Mouse (Mus musculus) lung, postnatal 0 days (tissue): ENCODE measurements around the gene Qars. TPM values are rescaled to one million over a fixed set of nuclear protein-coding genes. Genes with fewer than 3 reads are reported as not detected.
A peak's percentile ranks its signal among the peaks of the same experiment; 100 is the strongest.

Experiments used
- ATAC-seq: fragments of 200-750 bp; cut with Nextera tagmentation; 2 replicates; pipeline ENCODE4 v1.8.0; 2017; ENCODE audit warnings: moderate library complexity
- DNase-seq: peaks from one replicate; pipeline ENCODE4 v3.0.0-alpha.2; 2016; ENCODE audit warnings: low spot score
- H3K27ac ChIP-seq: fragments of 300-500 bp; sonication (generic); 2 replicates; pipeline ENCODE4 v1.5.1; 2014; ENCODE audit warnings: antibody characterized with exemption, mild to moderate bottlenecking, low read length, mixed read lengths
- H3K27me3 ChIP-seq: fragments of 300-500 bp; sonication (generic); replicated peaks from 2 replicates; pipeline ENCODE4 v1.6.1; 2014; ENCODE audit warnings: low read length, mixed read lengths; ENCODE audit not compliant: insufficient read depth
- H3K36me3 ChIP-seq: fragments of 300-500 bp; sonication (generic); 2 replicates; pipeline ENCODE4 v1.6.1; 2014; ENCODE audit warnings: low read length, mixed read lengths; ENCODE audit not compliant: insufficient read depth
- H3K4me1 ChIP-seq: fragments of 300-500 bp; sonication (generic); 2 replicates; pipeline ENCODE4 v1.6.1; 2014; ENCODE audit warnings: antibody characterized with exemption, low read depth, low read length, mixed read lengths; ENCODE audit not compliant: insufficient read depth
- H3K4me2 ChIP-seq: fragments of 300-500 bp; sonication (generic); replicated peaks from 2 replicates; pipeline ENCODE4 v1.6.1; 2014; ENCODE audit warnings: low read depth, mild to moderate bottlenecking, low read length, moderate library complexity, mixed read lengths
- H3K4me3 ChIP-seq: fragments of 300-500 bp; sonication (generic); 2 replicates; pipeline ENCODE4 v1.5.1; 2014; ENCODE audit warnings: low read depth, low read length
- H3K9ac ChIP-seq: fragments of 300-500 bp; sonication (generic); replicated peaks from 2 replicates; pipeline ENCODE4 v1.6.1; 2014; ENCODE audit warnings: low read depth, mild to moderate bottlenecking
- H3K9me3 ChIP-seq: fragments of 300-500 bp; sonication (generic); 2 replicates; pipeline ENCODE4 v1.6.1; 2016; ENCODE audit warnings: low read length, mixed read lengths
- CTCF ChIP-seq: IDR thresholded peaks from 2 replicates; pipeline ENCODE4 v1.5.1; 2016; ENCODE audit warnings: antibody characterized with exemption, mild to moderate bottlenecking
- EP300 ChIP-seq: IDR thresholded peaks from 2 replicates; pipeline ENCODE4 v1.6.1; 2016; ENCODE audit warnings: antibody characterized with exemption, mild to moderate bottlenecking, control low read depth
- WGBS: fragments of 180-500 bp; shearing (Covaris S2); extraction: QIAGEN DNeasy Blood & Tissue Kit; methylation state at CpG from one replicate; pipeline ENCODE4 v1.1.7; 2014; 5-methylcytosine and 5-hydroxymethylcytosine counted together
- polyA plus RNA-seq: library from polyadenylated mRNA; unstranded; fragments of >200 nt; fragmentation: Nextera tagmentation; extraction: Ambion mirVana; gene quantifications from 2 replicates; pipeline ENCODE4 v1.2.1, GENCODE M21; 2015

The Qars gene
- polyA plus RNA-seq, 1 experiment from 2014 or later = 62.0 TPM

- TF ChIP-seq CTCF (0 out of 2 replicates have a peak, but pooled peaks have one; percentile 6), EP300 (no peak; the same call in 1 of the 2 replicates)
- Histone ChIP-seq H3K4me2 (peak within 1 kb of the TSS; percentile 79), H3K27me3 (no peaks in the 10 kb centered on the region), H3K27ac (peak within 1 kb of the TSS; percentile 91), H3K9ac (peak within 1 kb of the TSS; percentile 78), H3K4me1 (peaks cover 11% of the 10 kb centered on the region; the same call in 1 of the 2 replicates), H3K36me3 (peaks cover 62% of the 10 kb centered on the region), H3K4me3 (peak within 1 kb of the TSS; percentile 66), H3K9me3 (no peaks in the 10 kb centered on the region)
- DNase-seq (peak; percentile 99), ATAC-seq (peak; percentile 98)
- under 1% methylated on average over 65 of the region's 69 CpGs for WGBS
These were observed 16.8 kb upstream of the Qars start, which contains the start of gene Usp19 for GRCm38 (mm10) chr9:108490559-108491285. Gene Usp19, plus strand, starts transcription at chr9:108490602.

- TF ChIP-seq CTCF = no peak
- peaks cover 11% of the 10 kb centered on the region; the same call in 1 of the 2 replicates for H3K4me1 ChIP-seq
- ATAC-seq (no peak), DNase-seq (no peak)
- 4% methylated on average over 12 of the region's 12 CpGs for WGBS
- peaks cover 63% of the 10 kb centered on the region for H3K36me3 ChIP-seq
- no peaks in the 10 kb centered on the region for H3K9me3 ChIP-seq
- H3K9ac ChIP-seq = peak overlapping the region; percentile 78
- peak overlapping the region; percentile 79 for H3K4me2 ChIP-seq
- no peaks in the 10 kb centered on the region for H3K27me3 ChIP-seq
- H3K27ac ChIP-seq = peak overlapping the region; percentile 91
- H3K4me3 ChIP-seq = peak overlapping the region; percentile 66
These were observed 16.3 kb upstream of the Qars start for GRCm38 (mm10) chr9:108491286-108491580.

DNA sequence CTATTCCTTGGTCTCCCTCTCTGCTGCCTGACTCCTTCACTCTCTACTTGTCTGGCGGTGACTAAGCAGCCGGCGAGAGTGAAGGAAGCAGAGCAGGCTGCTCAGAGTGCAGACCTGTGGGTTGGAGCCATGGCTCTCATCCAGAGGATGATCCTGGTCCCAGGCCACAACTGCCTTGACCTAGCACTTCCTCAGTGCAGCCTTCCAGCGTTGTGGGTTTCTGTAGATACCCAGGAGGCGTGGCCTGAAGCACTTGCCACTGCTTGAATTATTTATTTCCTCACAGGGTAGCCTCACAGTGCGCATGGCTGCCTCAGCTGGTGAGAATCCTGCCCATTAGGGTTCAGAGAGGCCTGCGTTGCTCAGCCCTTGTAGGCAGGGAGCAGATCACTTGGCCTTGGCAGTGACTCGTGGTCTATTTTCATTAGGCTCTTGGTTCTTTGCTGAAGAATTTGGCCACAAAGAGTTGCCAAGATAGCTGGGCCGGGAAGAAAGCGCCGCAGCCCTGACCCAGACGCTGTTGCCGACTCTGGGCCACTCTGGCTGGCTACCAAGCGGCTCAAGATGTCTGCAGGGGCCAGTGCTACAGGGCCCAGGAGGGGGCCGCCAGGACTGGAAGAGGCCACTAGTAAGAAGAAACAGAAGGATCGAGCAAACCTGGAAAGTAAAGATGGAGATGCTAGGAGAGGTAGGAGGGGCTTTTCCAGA lies 15.3 kb upstream of the Qars start:
- H3K4me3 ChIP-seq = no peak overlapping the region
- no peaks in the 10 kb centered on the region for H3K9me3 ChIP-seq
- H3K36me3 ChIP-seq = peaks cover 63% of the 10 kb centered on the region
- peak overlapping the region; percentile 26; the same call in 1 of the 2 replicates for H3K27ac ChIP-seq
- ATAC-seq (no peak), DNase-seq (peak; percentile 49)
- peaks cover 11% of the 10 kb centered on the region; the same call in 1 of the 2 replicates for H3K4me1 ChIP-seq
- no peak for TF ChIP-seq CTCF
- TF ChIP-seq EP300 = no peak
- peak overlapping the region; percentile 78; the same call in 1 of the 2 replicates for H3K9ac ChIP-seq
- WGBS = 73% methylated on average over 16 of the region's 16 CpGs
- peak overlapping the region; percentile 79 for H3K4me2 ChIP-seq
- H3K27me3 ChIP-seq = no peaks in the 10 kb centered on the region

GRCm38 (mm10) chr9:108493246-108493645 lies 14.3 kb upstream of the Qars start:
- H3K9ac ChIP-seq = no peak overlapping the region
- H3K4me1 ChIP-seq = peaks cover 11% of the 10 kb centered on the region; the same call in 1 of the 2 replicates
- no peaks in the 10 kb centered on the region for H3K9me3 ChIP-seq
- DNase-seq = no peak
- H3K4me2 ChIP-seq = no peak overlapping the region
- peaks cover 63% of the 10 kb centered on the region for H3K36me3 ChIP-seq
- H3K4me3 ChIP-seq = no peak overlapping the region
- H3K27me3 ChIP-seq = no peaks in the 10 kb centered on the region
- 94% methylated on average over 8 of the region's 8 CpGs for WGBS
- no peak for TF ChIP-seq CTCF
- TF ChIP-seq EP300 = no peak
- ATAC-seq = no peak
- H3K27ac ChIP-seq = no peak overlapping the region

- Histone ChIP-seq H3K27ac (no peak overlapping the region), H3K27me3 (no peaks in the 10 kb centered on the region), H3K4me3 (no peak overlapping the region), H3K36me3 (peaks cover 63% of the 10 kb centered on the region), H3K9ac (no peak overlapping the region), H3K4me1 (peaks cover 11% of the 10 kb centered on the region; the same call in 1 of the 2 replicates), H3K4me2 (no peak overlapping the region), H3K9me3 (no peaks in the 10 kb centered on the region)
- DNase-seq (no peak), ATAC-seq (no peak)
- TF ChIP-seq CTCF (no peak), EP300 (no peak)
- whole genome bisulfite sequencing = 91% methylated on average over 19 of the region's 19 CpGs
These were observed 13.2 kb upstream of the Qars start for GRCm38 (mm10) chr9:108494146-108494825.

DNA sequence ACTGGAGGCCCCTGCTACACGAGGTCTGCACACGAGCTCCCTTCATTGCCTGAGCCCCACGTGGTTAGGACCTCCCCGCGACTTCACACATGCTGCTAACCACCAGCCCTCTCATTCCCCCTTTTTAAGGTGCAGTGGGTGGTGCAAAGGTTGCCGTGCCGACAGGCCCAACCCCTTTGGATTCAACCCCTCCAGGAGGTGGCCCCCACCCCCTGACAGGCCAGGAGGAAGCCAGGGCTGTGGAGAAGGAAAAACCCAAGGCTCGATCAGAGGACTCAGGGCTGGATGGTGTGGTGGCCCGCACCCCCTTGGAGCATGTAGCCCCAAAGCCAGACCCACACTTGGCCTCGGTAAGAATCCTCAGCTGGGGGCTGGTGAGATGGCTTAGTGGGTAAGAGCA lies 12.6 kb upstream of the Qars start:
- TF ChIP-seq CTCF (no peak), EP300 (no peak)
- peaks cover 65% of the 10 kb centered on the region for H3K36me3 ChIP-seq
- no peak overlapping the region for H3K4me3 ChIP-seq
- peaks cover 11% of the 10 kb centered on the region; the same call in 1 of the 2 replicates for H3K4me1 ChIP-seq
- no peaks in the 10 kb centered on the region for H3K9me3 ChIP-seq
- no peaks in the 10 kb centered on the region for H3K27me3 ChIP-seq
- 83% methylated on average over 10 of the region's 10 CpGs for WGBS
- DNase-seq (no peak), ATAC-seq (no peak)
- no peak overlapping the region for H3K9ac ChIP-seq
- no peak overlapping the region for H3K4me2 ChIP-seq
- H3K27ac ChIP-seq = no peak overlapping the region
